Mouse (Mus musculus): ENCODE data around the gene Plekhg4.

Plekhg4 gene

DNA sequence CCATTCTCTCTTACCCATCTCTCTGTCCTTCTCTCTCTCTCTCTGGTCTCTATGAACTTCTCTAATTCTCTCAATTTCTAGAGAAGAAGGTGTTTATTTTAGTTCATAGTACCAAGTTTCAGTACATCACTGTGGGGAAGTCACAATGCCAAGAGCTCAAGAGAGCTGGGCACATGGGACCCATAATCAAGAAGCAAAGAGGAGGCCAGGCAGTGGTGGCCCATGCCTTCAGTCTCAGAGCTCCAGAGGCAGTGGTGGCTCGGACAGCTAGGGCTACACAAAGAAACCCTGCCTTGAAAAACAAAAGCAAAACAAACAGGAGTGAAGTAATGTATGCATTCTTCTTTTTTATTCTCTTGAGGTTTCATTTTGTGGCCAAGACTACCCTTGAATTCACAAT lies 31.4 kb downstream of the Plekhg4 start:
- no peak for DNase-seq (ENCODE audit: low spot score)

DNA sequence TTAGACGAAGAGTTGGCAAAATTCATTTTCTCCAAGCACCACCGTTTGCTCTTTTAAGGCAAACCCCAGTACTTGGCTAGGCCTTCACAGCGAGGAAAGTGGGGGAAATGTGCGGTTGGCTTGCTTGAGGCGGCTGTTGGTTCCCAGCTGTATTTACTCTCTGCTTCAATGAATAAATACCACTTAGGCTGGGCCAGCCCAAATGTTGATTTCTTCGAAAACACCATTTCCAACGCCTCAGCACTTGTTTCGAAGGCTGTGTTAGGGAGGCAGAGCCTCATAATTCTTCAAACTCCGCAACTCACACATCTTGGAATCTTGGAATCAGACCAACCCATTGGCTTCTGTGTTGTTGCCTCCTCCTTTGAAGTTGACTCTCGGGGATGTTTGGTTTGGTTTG lies 33.3 kb downstream of the Plekhg4 start:
- no peak for DNase-seq (ENCODE audit: low spot score)

DNA sequence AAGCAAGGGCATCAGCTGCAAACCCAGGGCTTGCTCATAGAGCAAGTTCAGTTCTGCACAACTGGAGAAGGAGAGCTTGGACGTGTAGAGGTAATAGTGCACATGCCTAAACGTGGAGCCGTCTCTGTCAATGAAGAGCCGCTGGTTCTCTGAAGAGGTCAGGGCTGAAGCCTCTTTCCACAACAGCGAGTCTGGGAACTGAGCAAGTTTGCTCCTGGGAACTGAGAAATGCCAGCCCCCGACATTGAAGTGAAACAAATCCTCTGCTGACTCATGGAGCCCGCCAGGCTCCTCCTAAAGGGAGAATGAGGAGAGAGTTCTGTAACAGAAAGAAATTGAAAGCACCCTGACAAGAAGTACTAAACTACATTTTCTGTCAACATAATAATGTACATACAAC lies 35.3 kb downstream of the Plekhg4 start:
- no peak for DNase-seq (ENCODE audit: low spot score)

DNA sequence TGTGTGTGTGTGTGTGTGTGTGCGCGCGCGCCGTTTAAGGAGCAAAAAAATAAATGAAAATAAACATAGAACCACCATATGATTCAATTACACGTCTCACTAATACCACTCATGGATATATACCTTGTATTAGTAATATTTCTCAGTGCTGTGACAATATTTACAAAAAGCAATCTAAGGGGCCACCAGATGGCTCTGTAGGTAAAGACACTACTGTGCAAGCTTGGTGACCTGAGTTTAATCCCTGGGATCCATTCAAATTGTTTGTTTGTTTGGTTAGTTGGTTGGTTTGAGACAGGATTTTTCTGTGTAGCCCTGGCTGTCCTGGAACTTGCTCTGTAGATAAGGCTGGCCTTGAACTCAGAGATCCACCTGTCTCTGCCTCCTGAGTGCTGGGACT lies 36.9 kb downstream of the Plekhg4 start:
- DNase-seq (ENCODE audit: low spot score): no peak

DNA sequence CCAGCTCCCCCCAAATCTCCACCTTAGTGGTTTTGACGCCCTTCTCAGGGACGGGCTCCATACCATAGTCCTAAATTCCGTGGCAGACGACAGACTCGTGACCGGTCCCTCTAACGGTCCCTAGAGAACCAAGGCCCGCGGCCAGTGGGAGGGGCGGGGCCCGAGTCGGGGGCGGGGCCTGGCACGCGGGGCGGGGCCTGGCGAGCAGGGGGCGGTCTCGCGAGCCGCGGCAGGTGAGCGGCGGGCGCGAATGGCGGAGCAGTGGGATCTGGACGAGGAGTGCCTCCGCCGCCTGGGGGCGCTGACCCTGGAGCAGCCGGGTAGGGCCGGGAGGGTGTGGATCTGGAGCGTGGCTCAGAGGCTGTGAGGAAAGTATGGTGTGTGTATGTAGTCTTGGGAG lies 40.3 kb downstream of the Plekhg4 start, which contains the start of the genes Kctd19 and Lrrc36:
Gene Kctd19, minus strand, starts transcription at position 112 of the 400 bp plus-strand sequence.
Gene Lrrc36, plus strand, starts transcription at position 181 of the 400 bp plus-strand sequence.
- peak; percentile 75 for DNase-seq (ENCODE audit: low spot score)

DNA sequence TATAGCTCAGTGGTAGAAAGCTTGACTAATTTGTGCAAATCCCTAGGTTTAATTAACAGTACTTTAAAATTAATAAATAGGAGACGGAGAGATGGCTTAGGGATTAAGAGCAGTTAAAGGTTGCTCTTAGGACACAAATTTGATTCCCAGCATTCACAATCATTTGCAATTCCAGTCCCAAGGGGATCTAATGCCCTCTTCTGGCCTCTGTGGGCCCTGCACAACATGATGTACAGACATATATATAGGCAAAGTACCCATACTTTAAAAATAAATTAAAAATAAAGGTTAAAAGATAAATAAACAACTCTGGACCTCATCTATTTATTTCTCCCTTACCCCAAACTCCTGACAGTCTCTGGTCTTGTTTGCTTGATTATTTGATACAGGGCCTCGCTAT lies 45.9 kb downstream of the Plekhg4 start:
- DNase-seq (ENCODE audit: low spot score): no peak

DNA sequence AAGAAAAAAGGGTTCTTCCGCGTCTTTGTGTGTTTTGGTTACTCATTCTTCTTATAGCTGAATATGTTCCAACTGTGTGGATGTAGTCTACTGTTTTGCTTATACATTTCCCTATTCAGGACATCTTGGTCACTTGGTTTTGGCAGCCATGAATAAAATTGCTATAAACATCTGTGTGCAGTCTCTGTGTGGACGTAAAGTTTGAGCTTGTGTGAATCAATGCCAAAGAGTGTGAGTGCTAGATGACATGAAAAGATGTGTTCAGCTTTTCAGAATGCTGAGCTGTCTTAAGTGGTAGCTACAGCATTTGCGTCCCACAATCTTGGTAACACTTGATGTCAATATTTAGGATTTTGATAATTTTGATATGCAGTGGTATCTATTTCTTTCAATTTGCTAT lies 46.7 kb downstream of the Plekhg4 start:
- DNase-seq (ENCODE audit: low spot score): no peak

DNA sequence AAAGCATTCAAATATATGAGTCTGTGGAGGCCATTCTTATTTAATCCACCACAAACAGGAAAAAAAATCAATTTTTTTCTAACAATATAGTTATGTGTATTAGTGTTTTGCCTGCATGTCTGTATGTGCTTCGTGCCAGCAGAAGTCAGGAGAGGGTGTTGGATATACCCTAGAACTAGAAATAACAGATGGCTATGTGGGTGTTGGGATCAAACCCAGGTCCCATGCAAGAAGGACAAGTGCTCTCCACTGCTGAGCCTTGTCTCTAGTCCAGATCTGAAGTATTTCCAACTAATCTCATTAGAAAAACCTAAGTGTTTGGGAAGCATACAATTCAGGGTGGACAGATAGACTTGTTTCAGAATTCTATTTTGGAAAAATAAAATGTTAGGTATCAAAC lies 48.9 kb downstream of the Plekhg4 start:
- no peak for DNase-seq (ENCODE audit: low spot score)

DNA sequence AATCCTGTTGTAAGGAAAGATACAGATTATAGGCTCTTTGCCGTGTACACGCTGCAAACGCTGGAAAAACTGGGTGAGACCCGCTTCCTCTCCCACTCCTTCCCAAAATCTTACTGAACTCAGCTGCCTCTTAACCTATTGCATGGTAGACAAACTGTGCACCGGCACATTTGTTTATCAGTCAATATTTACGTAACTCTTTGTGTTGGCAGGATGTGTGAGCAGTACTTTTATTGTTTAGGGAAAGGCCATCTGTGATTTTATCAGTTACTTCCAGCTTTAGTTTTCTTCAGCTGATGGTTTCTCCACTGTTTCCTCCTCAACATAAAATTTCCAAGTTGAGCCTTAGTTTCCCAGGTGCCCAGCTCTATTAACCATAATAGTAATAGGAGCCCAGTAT lies 53.8 kb downstream of the Plekhg4 start:
- no peak for DNase-seq (ENCODE audit: low spot score)

DNA sequence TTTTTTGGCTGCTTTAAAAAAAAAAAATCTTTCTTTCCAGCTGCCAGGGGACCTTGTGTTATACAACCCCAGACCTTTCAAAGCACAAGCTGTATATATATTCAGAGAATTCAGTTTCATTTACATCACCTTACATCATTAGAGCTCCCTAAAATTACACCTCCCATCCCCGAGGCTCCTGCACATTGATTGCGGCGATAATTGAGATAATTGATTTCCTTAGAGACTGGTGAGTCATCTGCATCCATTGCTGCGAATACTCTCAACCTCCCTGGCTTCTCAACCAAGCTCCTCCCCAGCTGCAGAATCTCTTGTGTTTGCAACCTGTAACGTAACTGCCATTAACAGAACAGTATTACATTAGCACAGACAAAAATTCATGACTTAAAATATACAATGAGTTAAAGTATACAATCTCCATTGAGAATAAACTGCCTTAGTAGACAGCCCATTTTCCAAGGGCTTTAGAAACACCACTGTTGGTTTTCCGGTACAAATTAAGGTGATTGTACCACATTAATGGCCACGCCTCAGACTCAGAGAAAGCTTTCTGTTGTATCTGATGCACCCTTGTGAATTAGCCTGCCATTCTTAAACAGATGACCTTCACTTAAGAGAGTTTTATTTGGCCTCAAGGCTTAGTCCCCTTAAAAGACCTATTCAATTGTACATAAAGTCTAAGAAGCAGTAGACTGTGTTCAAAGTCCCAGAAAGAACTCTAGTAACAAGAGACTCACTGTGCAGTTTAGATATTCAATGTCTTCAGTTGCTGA lies 58.9 kb downstream of the Plekhg4 start:
- DNase-seq (ENCODE audit: low spot score): no peak
